Mouse (Mus musculus) testis, postnatal 14 days (tissue): ENCODE data around the gene Polr2m.
"Not testable (repeated sequence)": the region's sequence is repeated elsewhere in the genome, so short reads cannot be mapped to it uniquely, and the experiment has no call there.

Experiments
- DNase-seq: peaks from one replicate; pipeline ENCODE4 v3.0.0; 2021; ENCODE audit warnings: low spot score

Polr2m gene

DNA sequence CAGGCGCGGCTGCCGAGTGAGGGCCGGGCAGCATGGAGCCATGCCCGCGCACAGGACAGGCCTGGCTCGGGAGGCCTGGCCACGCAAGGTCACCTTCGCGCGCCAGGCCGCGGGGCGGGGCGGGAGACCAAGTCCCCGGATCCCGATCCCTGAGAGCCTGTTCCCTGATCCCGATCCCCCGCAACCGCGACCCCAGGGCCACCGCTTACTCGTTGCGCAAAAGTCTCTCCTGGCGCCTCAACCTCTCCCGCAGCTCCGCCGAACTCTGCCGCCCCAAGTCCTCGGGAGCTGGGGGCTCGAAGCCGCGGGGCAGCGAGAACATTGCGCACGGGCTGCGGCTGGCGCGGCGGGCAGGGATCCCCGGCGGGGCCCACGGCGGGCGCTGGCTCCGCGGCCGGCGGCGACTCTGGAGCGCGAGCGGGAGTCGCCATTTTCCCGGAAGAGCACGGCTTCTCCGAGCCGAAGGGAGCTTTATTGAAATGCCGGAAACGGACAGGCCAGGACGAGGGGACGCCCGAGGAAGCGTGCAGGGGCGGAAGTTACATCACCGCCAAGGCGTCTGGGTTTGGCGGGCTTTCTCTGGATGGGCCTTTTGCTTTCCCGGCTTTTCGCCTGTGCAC lies at the start of gene Polr2m:
Gene Polr2m (minus strand): TSS at position 461 of the 620 bp plus-strand sequence.
- DNase-seq: peak; percentile 95

DNA sequence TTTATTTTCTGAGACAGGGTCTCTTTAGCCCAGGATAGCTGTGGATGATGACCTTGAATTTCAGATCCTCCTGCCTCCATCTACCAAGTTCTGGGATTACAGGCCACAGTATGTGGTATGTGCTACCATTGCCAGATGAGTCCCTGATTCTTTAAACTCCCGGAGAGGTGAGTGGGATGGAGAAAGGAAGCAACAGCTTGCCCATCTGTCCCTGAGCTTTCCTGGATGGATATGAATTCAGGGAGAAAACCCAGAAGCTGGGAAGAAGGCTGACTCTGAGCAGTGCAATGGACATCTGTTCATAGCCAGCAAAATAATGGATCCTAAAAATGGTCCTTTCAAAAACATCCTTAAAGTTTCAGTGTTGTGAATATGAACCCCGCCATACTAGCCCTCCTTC lies 49.3 kb upstream of the Polr2m start:
- DNase-seq: no peak

DNA sequence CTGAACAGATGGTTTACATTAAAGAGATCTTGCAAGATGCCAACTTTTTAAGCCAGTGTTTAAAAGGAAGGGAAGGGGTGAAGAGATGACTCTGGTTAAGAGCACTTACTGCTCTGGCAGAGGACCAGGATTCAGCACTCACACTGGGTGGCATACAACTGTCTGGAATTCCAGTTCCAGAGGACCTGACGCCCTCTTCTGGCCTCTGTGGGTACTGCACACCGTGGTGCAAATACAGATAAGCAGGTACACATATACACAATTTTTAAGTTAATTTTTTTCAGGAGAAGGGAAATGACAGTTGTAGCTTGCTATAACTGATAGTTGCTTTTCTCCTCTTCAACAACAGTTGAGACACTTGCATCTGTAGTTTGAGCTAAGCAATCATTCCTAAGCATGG lies 44.2 kb upstream of the Polr2m start:
- peak; percentile 27 for DNase-seq

DNA sequence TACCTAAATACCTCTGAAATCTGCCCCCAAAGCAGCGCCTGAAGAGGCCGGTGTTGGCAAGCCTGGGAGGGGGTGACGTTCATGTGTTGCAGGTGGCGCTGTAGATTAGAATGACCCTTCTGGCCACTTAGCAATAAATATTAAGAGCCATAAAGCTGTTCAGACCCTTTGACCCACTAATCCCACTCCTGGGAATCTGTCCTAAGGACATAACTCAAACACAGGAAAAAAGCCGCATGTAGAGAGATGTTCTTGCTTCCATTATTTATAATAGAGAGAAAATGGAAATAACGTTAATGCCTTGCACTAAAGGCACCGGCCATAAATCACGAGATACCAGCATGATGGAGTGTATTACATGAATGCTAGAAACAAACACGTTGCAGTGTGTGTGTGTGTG lies 41.7 kb upstream of the Polr2m start:
- DNase-seq: no peak

DNA sequence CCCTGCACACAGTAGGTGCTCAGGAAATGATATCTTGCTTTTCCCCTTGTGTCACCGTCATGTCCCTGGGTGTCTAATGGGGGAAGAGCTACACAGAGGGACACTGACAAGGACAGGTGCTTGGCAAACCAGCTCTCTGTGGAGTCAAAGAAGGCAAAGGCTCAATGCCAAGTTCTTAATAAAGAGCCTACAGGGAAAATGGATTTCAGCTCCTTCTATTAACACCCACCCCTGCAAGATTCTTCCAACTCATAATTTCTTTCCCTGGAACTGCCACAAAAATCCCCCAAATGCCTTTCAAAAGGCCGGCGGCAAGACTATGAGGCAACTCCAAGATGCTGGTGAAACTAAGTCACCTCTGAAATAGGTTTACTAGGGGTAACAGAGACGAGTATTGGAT lies 38.2 kb upstream of the Polr2m start:
- DNase-seq: no peak

DNA sequence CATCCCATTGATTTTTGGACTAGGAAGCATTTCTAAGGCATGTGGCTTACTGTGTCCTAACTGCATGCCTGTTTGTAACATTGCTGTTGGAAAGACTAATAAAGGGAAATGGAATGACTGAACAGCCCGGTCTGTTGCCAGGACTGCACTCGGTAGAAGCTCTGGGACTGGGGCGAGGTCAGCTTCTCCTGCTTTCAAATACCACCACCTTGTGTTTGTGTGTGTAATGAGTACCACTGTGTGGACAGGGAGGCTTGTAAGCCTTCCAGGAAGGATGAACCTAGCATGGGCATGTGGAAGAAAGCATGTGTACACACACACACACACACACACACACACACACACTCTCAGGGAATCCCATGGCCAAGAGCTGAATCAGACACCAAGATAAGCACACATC lies 34.1 kb upstream of the Polr2m start:
- no peak for DNase-seq

GRCm38 (mm10) chr9:71517487-71517886 lies 31.8 kb upstream of the Polr2m start:
- no peak for DNase-seq

DNA sequence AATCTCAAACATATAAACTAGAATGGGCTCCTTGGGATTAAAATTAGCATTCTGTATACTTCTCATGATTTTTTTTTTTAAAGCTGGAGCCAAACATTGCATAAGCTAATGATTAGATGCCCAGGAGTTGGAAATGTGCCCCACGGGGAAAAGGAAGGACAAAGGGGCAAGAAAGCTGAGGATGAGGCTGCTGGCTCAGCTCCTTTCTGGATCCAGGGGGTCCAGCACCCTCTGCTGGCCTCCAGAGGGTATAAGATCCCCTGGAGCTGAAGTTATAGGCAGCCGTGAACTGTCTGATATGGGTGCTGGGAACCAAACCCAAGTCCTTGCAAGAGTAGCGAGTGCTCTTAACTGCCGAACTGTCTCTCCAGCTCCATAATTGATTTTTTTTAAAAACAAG lies 30.1 kb upstream of the Polr2m start:
- no peak for DNase-seq

DNA sequence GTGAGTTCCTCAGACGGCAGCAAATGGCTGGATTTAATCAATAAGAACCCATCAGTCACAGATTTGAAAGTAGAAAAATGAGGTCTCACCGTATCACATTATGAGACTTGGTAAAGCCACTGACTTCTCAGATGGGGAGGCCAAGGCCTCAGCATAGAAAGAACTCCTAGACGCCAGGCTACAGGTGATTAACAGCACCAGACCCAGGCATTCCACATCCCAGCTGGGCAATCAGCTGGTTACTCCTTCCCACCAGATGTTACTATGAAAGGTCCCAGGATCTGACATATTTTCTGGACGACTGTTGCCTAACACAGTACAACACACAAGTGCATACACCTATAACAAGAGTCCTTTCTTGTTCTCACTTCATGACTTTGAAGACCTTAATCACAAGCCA lies 27.8 kb upstream of the Polr2m start:
- no peak for DNase-seq

DNA sequence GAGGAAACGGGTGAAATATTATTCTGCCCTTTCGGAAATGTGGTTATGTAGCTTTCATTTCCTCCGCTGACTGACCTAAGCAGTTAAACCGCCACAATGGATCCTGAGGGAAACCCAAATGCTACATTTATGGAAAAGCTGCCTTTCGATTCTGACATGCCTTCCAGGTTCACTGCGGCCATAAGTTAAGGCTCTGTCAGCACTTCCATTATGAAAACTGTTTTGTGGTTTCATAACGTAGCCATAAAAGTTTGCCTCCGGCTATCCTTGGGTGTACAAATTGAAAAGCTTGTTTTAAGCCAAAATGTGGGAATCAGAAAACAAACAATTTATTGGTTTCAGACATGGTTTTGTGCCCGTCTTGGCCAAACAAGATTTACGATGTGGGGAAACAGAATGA lies 27.2 kb upstream of the Polr2m start:
- DNase-seq: no peak

- no peak for DNase-seq
Observed at GRCm38 (mm10) chr9:71498391-71499182, 12.9 kb upstream of the Polr2m start.

DNA sequence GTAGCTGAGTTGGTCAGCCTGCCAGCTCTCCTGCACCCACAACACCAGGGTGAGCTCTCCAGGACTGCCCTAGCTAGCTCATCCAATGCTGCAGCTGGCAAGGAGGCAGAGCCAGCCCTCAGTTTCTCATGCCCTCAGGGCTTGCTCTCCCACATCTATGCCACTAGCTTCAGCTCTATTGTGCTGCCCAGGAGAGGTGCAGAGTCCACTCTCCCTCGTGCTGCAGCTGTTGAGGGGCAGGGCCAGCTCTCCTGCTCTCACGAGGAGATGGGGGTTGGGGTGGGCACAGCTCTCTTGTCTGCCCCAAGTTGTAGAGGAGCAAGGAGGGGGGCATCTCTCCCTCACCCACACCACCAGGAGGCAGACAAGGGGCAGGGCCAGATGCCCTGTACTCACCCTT lies 10.9 kb upstream of the Polr2m start:
- no peak for DNase-seq

DNA sequence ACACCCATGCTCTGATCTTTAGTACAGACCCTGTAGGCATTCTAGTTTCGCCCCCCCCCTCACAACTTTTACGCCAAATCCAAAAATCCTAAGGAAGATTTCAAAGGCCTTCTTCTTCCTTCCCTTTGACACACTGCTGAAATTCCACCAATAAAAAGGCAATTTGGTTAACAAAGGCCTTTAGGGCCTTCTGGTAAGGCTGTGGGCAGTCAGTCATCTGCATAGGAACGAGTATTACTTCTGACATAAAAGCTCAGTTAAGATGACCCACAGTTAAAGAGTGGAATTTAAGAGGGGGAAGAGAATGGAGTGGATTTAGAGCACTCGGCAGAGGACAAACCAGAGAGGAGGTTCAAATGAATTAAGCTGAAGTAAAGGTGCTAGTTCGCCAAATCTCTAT lies 8.0 kb upstream of the Polr2m start:
- DNase-seq: no peak

GRCm38 (mm10) chr9:71492296-71493025 lies 6.7 kb upstream of the Polr2m start:
- DNase-seq: no peak

- no peak for DNase-seq
Observed at GRCm38 (mm10) chr9:71490076-71490475, 4.3 kb upstream of the Polr2m start.

GRCm38 (mm10) chr9:71486127-71486526 lies 392 bp upstream of the Polr2m start:
- DNase-seq: no peak

GRCm38 (mm10) chr9:71484871-71485474 lies 762 bp downstream of the Polr2m start:
- no peak for DNase-seq

- not testable (repeated sequence) for DNase-seq
Observed at GRCm38 (mm10) chr9:71483872-71484271, 1.9 kb downstream of the Polr2m start.

- DNase-seq: no peak
Observed at GRCm38 (mm10) chr9:71480305-71480704, 5.4 kb downstream of the Polr2m start.

DNA sequence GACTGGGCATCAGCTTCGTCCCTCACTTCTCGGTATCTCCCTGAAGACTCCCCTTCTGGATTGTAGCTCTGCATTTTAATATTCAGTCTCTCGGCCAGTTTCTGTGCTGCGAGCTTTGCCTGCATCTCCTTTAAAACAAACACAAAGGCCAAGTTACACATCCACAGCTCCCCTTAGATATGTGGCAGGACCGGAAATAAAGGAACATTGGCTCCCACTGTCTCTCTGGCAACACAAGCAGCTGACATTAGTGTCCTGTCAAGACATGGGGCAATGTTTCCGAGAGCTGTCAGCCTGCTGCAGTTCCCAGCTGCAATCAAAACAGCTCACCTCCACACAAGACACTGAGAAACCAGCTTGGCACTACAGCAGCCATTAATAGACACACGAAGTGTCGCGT lies 6.3 kb downstream of the Polr2m start:
- no peak for DNase-seq

GRCm38 (mm10) chr9:71478596-71478995 lies 7.1 kb downstream of the Polr2m start:
- DNase-seq: no peak

DNA sequence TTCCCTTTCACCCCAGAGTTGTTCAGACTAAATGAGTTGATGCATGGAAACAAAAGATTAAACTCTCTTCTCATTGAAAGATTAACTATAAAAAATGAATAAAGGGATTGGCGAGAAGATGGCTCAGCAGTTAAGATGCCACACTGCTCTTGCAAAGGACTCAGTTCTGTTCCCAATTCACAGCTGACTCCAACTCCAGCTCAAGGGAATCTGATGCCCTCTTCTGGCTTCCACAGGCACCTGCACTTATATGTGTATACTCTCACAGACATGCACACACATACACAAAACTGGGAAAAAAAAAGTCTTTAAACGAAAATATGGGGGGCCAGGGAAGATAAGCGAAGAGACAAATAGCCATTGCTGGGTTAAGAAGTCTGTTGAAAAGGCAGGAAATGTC lies 9.1 kb downstream of the Polr2m start:
- DNase-seq: no peak

DNA sequence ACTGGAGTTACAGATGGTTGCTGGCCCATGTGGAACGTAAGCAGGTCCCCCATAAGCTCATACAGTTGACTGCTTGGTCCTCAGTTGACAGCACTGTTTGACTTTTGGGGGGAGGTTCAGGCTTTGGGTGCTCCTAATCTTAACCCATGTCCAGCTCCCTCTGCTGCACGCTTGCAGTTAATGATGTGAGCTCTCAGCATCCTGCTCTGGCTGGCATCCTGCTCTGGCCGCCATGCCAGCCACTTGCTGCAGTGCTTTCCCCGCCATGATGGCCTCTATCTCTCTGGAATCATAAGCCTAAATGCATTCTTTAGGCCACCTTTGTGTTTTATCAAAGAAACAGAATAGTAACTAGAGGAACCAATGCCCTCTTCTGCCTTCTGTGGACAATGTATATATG lies 10.2 kb downstream of the Polr2m start:
- DNase-seq: no peak
